Mouse (Mus musculus) liver, embryonic 14.5 days (tissue): ENCODE measurements at regions not wholly inside any gene's neighbourhood (a gene's known extent, or its start where the extent isn't known, plus 50 kb on each side); places are given as distances from the start of the nearest gene placed in this dataset.

Experiments used
- CTCF ChIP-seq: IDR thresholded peaks from 2 replicates; pipeline ENCODE4 v1.5.1; 2016; ENCODE audit warnings: antibody characterized with exemption, low read depth, control low read depth
- EP300 ChIP-seq: IDR thresholded peaks from 2 replicates; pipeline ENCODE4 v1.6.1; 2016; ENCODE audit warnings: antibody characterized with exemption, low read depth

DNA sequence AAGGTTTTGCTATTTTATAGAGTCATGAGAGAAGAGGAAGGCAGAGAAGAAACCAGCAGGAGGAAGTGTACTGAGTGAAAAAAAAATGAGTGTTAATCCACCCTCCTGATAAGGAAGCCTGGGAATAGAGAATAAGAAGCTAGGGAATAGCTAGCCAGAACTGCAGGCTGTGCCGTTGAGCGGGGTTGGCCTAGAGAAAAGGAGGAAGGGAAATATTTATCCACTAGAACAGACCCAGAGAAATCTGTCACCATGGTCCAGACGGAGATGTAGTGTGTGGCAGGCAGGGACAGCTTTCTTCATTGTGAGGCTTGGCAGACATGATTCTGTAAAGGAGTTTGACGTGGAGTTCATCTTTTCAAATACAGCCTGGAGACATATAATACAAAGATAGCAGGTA is 397.4 kb downstream of the Epha3 start:
- no peak for TF ChIP-seq CTCF
- TF ChIP-seq EP300 = no peak
